Mouse (Mus musculus) forebrain, embryonic 13.5 days (tissue): Measurements from ENCODE around the gene Gm9125. TPM values are rescaled to one million over a fixed set of nuclear protein-coding genes. Genes with fewer than 3 reads are reported as not detected.
"Not testable (repeated sequence)": the region's sequence is repeated elsewhere in the genome, so short reads cannot be mapped to it uniquely, and the experiment has no call there.

Experiments used
- ATAC-seq: fragments of 200-750 bp; cut with Nextera tagmentation; 2 replicates; pipeline ENCODE4 v1.8.0; 2017
- H3K27ac ChIP-seq: fragments of 300-500 bp; sonication (generic); 2 replicates; pipeline ENCODE4 v1.5.1; 2015; ENCODE audit warnings: inconsistent platforms, mild to moderate bottlenecking, moderate library complexity
- H3K27me3 ChIP-seq: fragments of 300-500 bp; sonication (generic); 2 replicates; pipeline ENCODE4 v1.6.1; 2015; ENCODE audit warnings: mild to moderate bottlenecking, inconsistent platforms
- H3K36me3 ChIP-seq: fragments of 300-500 bp; sonication (generic); 2 replicates; pipeline ENCODE4 v1.6.1; 2015; ENCODE audit warnings: mild to moderate bottlenecking, inconsistent platforms; ENCODE audit not compliant: poor library complexity, severe bottlenecking
- H3K4me1 ChIP-seq: fragments of 300-500 bp; sonication (generic); 2 replicates; pipeline ENCODE4 v1.6.1; 2015; ENCODE audit warnings: inconsistent platforms
- H3K4me2 ChIP-seq: fragments of 300-500 bp; sonication (generic); 2 replicates; pipeline ENCODE4 v1.6.1; 2015; ENCODE audit warnings: inconsistent platforms, mild to moderate bottlenecking, moderate library complexity
- H3K4me3 ChIP-seq: fragments of 300-500 bp; sonication (generic); 2 replicates; pipeline ENCODE4 v1.5.1; 2015; ENCODE audit warnings: mild to moderate bottlenecking, inconsistent platforms
- H3K9ac ChIP-seq: fragments of 300-500 bp; sonication (generic); 2 replicates; pipeline ENCODE4 v1.6.1; 2015; ENCODE audit warnings: mild to moderate bottlenecking, inconsistent platforms
- H3K9me3 ChIP-seq: fragments of 300-500 bp; sonication (generic); replicated peaks from 2 replicates; pipeline ENCODE4 v1.6.1; 2016; ENCODE audit warnings: inconsistent platforms
- WGBS: fragments of 180-500 bp; shearing (Covaris S2); methylation state at CpG from one replicate; pipeline ENCODE4 v1.1.7; 2015; 5-methylcytosine and 5-hydroxymethylcytosine counted together
- polyA plus RNA-seq: library from polyadenylated mRNA; unstranded; fragments of >200 nt; fragmentation: Nextera tagmentation; extraction: Ambion mirVana; gene quantifications from 2 replicates; pipeline ENCODE4 v1.2.1, GENCODE M21; 2015

Gene Gm9125
- not detected in 2 replicates for polyA plus RNA-seq

- H3K27ac ChIP-seq, H3K4me3 ChIP-seq, H3K36me3 ChIP-seq, H3K4me1 ChIP-seq, ATAC-seq, H3K9ac ChIP-seq, H3K27me3 ChIP-seq, H3K9me3 ChIP-seq, H3K4me2 ChIP-seq: not testable (repeated sequence)
- 83% methylated on average over 2 of the region's 3 CpGs for WGBS
Observed at GRCm38 (mm10) chr3:94054785-94055184, at the start of gene Gm9125. TSS of gene Gm9125 (minus strand) at chr3:94054885.

GRCm38 (mm10) chr3:94072544-94072943 is 17.9 kb upstream of the Gm9125 start, which contains the start of gene Gm10697:
TSS of gene Gm10697 (minus strand) at chr3:94072644.
- H3K27me3 ChIP-seq, H3K4me1 ChIP-seq, H3K4me2 ChIP-seq, H3K4me3 ChIP-seq, ATAC-seq, H3K9ac ChIP-seq, H3K27ac ChIP-seq, H3K36me3 ChIP-seq, H3K9me3 ChIP-seq: not testable (repeated sequence)
- WGBS, result 79% methylated on average over 2 of the region's 3 CpGs

GRCm38 (mm10) chr3:94049566-94050121 is 5.0 kb downstream of the Gm9125 start:
- not testable (repeated sequence) for ATAC-seq, H3K27me3 ChIP-seq, H3K4me2 ChIP-seq, H3K4me1 ChIP-seq, H3K9ac ChIP-seq, H3K4me3 ChIP-seq, H3K27ac ChIP-seq, H3K9me3 ChIP-seq, H3K36me3 ChIP-seq
- WGBS, result 50% methylated on average over 1 of the region's 5 CpGs

- not testable (repeated sequence) for H3K36me3 ChIP-seq, H3K9me3 ChIP-seq, H3K27ac ChIP-seq, H3K4me1 ChIP-seq, H3K27me3 ChIP-seq, H3K4me3 ChIP-seq, H3K4me2 ChIP-seq, H3K9ac ChIP-seq, ATAC-seq
- WGBS, result 100% methylated on average over 1 of the region's 1 CpGs
Observed at GRCm38 (mm10) chr3:94038241-94038640, 16.4 kb downstream of the Gm9125 start.

- H3K27me3 ChIP-seq, H3K27ac ChIP-seq, ATAC-seq, H3K4me1 ChIP-seq, H3K9me3 ChIP-seq, H3K36me3 ChIP-seq, H3K9ac ChIP-seq, H3K4me2 ChIP-seq, H3K4me3 ChIP-seq: not testable (repeated sequence)
- WGBS, result 93% methylated on average over 15 of the region's 18 CpGs
Observed at GRCm38 (mm10) chr3:94034400-94034799, 20.3 kb downstream of the Gm9125 start.

Other genes starting within 250 kb of the Gm9125 start
- not detected in 2 replicates for gene Tdpoz3, start 228.9 kb downstream of the Gm9125 start, polyA plus RNA-seq
- not detected in 2 replicates for gene Gm9117, start 111.3 kb downstream of the Gm9125 start, polyA plus RNA-seq
- gene Tdpoz5, start 93.6 kb downstream of the Gm9125 start, polyA plus RNA-seq, result not detected in 2 replicates
- gene Gm10697, start 17.8 kb upstream of the Gm9125 start, polyA plus RNA-seq, result not detected in 2 replicates
- not detected in 2 replicates for gene Gm10696, start 123.3 kb upstream of the Gm9125 start, polyA plus RNA-seq
- not detected in 2 replicates for gene Gm5286, start 141.8 kb upstream of the Gm9125 start, polyA plus RNA-seq
- gene Gm4778, start 209.2 kb upstream of the Gm9125 start, polyA plus RNA-seq, result not detected in 2 replicates